Mouse (Mus musculus) CD4-positive, CD25-positive, alpha-beta regulatory T cell, adult 2 months (primary cell): ENCODE results near the gene Lyrm2.

ENCODE experiments used
- DNase-seq: peaks from one replicate; pipeline ENCODE4 v3.0.0-alpha.2; 2012; ENCODE audit warnings: low read depth, low spot score

Lyrm2 gene

DNA sequence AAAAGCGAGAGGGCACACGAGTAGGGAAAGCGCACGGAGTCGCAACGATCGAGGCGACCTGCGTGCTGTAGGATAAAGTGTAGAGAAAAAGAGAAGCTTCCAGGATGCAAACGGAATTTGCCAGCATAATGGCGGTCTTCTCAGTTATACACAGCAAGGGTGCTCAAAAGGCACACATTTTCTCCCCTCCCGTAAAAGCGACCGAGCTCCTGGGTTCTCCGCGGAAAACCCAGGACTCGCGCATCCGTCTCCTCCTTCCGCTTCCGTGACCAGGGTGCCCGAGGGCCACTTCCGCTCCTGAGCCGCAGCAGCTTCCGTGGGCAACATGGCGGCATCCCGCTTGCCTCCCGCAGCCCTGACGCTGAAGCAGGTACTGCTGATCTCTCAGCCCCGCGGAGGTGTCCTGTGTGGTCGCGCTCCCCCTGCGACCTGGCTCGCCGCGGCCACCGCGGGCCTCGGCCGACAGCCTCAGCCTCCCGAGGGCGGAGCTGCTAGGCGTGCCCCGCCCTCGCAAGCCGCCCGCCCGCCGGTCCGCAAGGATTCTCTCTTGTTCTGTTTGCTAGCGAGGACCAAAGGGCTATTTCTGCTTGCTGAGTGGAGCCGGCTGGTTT lies at the start of gene Lyrm2:
Gene Lyrm2 (plus strand): TSS at position 288 of the 611 bp plus-strand sequence.
- DNase-seq: peak; percentile 89

DNA sequence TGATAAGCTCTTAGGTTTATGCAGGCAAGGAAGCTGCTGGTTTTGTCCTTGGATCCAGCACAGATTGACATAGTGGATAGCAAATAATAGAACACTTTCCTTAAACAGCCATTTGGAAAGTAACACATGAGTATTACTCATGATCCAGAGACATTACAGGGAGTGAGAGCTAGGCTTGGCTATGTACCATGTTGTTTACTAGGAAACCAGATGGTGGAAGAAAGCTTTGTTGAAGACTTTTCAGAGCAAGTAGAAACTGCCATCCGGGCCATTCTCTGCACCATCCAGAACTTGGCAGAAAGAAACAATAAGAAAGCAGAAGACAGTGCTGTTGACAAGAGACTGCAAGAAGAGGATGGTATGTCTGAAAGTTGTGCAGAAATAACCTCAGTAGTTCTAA lies 49.3 kb upstream of the Lyrm2 start:
- no peak for DNase-seq

DNA sequence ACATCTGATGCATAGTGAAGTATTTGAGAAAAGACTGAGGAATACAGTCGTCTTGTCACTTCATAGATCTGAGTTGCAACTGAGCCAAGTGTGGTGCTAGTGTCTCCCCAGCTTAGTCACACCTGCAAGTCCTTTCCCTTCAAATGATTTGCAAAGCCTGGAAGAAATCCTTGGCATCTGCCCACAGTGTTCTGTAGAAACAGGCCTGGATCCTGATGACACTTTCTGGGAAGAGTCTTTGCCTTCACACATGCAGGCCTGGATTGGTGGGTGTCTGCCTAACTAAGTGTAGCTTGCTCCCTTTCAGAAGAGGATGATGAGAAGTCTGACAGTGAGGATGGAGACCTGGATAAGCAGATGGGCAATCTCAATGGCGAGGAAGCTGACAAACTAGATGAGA lies 42.6 kb upstream of the Lyrm2 start:
- DNase-seq: no peak

DNA sequence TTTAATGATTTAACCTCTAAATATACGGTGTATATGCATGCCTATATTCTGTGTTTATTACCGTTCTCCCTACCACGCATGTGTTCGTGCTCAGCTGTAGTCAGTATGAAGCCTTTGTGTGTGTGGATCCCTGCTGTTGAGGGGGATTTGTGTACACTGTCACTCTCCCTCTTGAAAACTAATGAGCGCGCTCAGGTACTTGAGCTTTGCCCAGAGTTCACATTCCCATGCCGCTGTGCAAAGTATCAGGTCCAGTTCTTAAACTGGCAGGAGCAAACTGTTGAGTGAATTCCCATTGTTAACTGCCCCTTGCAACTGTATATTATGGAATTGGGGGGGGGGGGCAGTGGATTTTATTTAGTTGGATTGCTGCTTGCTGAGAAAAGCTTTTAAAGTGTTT lies 32.6 kb upstream of the Lyrm2 start:
- DNase-seq: no peak

DNA sequence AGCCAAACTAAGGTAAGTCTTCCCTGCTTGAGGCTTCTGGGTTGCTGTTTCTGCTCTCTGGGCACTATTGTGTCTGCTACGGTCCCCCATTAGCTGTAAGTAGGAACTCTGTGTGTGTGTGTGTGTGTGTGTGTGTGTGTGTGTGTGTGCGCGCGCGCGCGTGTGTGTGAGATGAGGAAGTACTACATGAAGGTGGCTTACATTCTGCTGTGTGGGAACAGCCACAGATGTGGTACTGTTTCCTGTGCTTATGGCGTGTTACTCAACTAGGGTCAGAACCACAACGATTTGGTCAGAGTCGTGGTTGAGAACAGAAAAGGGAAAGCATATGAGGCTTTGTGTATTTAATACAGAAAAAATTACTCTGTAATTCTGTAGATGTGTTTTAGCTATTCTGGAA lies 32.0 kb upstream of the Lyrm2 start:
- DNase-seq: peak; percentile 60

DNA sequence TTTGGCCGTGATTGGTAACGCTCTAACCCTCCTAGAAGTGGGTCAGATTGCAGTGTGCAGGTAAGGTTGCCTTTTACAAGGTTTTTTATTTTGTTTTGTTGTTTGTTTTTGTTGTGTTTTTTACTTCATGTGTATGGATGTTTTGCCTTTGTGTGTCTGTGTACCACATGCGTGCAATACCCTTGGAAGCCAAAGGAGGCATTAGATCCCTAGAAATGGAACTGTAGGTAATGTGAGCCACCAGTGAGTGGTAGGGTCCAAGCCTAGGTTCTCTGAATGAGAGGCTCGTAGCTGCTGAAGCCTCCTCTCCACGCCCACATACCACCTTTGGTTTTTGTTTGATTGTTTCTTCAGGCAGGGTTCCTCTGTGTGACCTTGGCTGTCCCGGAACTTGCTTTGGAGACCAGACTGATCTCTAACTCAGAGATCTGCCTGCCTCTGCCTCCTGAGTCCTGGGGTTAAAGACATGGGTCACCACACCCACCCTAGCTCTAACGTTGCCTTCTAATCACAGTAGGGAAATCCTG lies 29.7 kb upstream of the Lyrm2 start:
- DNase-seq: no peak

DNA sequence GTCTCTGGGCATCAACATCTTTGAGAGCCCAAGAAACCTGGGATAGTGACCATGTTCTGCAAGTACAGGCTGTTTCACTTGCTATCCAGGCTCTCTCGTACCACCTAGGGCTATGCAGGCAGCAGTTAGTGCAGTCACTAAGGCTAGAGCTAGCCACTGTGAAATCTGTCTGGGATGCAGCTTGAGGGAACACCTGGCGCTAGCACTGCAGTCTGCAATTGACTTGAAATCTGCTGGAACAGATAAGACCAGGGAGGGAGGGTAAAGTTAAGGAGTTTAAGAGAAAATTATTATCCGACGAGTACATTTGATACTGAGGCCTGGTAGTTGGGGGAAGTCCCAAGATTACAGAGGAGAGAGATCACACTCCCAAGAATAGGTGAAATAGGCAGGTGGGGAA lies 20.1 kb upstream of the Lyrm2 start:
- DNase-seq: no peak

DNA sequence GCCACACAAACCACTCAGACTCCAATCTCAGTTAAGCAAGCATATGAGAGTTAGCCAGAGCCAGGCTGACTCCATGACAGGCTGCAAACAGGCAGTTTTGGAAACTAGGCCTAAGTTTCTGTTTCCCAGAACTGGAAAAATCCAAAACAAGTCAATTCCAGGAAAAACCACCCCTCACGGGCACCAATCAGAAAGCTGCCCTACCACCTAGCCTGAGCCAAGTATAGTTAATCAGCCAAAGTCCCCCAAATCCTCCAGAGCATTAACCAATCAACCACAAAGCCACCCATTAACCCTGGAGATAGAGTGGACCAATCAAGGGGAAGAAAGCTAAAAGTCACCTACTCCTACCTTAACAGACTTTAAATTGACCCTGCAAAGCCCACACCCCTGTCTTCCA lies 12.9 kb upstream of the Lyrm2 start:
- no peak for DNase-seq

DNA sequence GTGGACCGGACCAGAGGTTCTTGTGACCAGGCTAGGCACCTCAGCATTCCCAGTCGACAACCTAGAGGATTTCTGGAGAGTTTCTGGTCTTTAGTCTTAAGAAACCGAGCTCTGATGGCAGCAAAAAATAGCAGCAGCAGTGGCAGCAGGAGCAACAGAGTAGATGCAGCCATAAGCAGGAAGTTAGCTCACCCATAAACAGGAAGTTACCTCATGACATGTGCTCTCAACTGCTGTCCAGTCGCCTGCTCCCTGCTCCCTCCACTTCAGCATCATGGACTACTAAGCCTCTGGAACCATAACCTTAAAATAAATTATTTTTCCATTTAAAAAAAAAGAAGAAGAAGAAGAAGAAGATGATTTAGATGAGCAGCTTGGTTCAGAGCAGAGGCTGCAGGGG lies 11.0 kb upstream of the Lyrm2 start:
- DNase-seq: no peak

DNA sequence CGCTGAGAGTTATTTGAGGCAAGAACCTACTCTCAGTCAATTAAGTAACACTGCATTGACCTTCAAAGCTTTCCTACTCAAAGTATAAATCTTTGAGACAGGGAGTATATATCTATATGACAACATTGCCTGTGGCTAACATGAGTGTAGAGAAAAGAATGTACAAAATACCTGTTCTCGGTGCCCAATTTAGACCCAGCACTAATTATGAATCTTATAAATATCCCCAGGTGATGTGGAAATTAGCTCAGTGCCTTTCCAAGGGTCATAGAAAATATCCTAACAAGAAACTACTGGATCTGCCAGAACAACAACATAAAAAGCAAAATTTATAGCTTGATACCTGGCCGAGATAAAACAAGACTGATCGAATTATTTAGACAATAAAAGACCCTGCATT lies 1.1 kb upstream of the Lyrm2 start:
- no peak for DNase-seq

DNA sequence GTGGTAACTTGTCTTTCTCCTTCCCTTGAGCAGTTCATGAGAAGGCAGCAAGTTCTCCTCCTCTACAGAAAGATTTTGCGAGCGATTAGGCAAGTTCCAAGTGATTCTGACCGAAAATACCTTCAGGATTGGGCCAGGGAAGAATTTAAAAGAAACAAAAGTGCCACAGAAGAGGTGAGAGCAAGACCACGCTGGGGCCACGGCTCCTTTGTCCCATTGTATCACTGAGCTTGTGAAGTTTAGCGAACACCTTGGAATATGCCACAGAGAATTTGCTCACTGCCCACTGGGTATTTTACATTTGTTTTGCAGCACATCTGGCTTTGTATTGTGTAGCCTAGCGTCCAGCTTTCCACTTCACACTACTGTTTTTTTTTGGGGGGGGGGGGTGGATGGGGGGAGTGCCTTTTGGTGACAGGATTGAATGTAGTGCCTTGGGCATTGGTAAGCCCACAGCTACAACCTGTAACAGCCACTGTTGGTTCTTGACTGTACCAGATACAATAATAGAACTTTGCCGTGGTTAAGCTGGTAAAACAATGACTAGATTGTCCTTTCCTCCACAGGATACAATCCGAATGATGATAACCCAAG lies 621 bp downstream of the Lyrm2 start:
- peak; percentile 9 for DNase-seq

DNA sequence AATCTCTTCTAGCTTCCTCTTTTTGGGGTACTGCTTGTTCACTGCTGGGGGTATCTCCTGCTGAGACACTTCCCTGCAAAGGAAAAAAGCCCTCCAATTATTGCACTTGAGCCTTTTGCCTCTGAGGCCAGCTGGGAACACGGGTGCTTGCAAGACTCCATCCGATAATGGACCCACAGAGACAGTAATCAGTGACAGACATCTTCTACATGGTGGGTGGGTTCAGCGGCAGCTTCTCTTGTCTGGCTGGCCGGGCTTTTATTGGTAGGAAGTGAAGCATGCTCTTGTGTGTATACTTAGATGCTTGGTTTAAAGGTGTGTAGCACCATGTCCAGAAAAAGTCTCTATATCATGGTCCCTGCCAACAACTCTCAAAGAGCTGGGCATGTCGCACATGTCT lies 17.4 kb downstream of the Lyrm2 start:
- no peak for DNase-seq

DNA sequence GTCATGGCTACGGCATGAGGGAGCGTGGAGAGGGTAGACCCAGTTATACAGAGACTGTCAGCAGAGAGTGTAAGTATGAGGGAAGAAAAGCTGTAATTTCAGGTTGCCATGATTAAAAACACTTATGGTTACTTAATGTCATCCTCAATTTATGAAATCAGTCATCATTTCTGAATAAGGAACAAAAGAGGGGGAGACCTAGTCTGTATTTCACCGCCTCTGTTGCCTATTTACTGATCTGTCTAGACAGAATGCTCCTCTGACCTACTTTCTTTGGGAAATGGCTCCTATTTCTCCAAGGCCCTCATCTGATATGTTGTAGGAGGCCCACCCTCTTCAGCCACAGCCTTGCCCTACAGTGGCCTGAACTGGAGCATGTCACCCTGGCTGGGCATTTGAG lies 20.6 kb downstream of the Lyrm2 start:
- no peak for DNase-seq

DNA sequence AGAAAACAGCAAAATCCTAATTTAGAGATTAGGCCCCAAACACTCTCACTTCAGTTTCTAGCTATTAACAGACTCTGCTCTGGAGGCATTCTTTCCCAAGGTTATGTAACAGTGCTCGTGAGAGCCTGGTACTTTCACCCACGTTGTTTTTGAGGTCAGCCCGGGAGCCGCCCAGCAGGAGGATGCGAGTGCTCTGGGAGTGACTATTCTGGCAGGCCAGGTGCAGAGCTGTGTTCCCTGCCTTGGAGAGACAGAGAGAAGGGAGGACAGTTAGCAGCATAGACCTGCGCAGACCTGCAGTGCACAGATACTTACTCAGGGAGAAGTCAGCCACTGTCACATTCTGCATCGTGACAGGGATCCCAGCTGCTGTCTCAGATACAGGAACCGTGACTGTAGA lies 24.2 kb downstream of the Lyrm2 start:
- DNase-seq: no peak

DNA sequence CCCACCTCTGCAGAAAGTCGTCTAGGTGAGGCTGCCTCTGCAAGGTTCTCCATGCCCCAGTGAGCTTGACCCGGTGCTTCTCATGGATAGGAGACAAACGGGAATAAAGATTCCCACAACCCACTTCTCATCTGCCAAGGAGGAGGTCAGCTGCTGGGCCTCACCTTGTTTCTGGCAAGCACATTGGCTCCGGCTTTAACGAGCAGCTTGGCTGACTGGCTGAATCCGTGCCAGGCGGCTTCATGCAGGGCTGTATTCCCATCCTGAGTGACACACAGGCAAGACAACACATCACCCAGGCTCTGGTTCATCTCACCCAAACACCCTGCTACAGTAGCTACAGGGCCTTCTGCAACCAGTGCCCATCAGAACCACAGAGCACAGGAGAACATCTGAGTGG lies 26.9 kb downstream of the Lyrm2 start:
- DNase-seq: no peak

DNA sequence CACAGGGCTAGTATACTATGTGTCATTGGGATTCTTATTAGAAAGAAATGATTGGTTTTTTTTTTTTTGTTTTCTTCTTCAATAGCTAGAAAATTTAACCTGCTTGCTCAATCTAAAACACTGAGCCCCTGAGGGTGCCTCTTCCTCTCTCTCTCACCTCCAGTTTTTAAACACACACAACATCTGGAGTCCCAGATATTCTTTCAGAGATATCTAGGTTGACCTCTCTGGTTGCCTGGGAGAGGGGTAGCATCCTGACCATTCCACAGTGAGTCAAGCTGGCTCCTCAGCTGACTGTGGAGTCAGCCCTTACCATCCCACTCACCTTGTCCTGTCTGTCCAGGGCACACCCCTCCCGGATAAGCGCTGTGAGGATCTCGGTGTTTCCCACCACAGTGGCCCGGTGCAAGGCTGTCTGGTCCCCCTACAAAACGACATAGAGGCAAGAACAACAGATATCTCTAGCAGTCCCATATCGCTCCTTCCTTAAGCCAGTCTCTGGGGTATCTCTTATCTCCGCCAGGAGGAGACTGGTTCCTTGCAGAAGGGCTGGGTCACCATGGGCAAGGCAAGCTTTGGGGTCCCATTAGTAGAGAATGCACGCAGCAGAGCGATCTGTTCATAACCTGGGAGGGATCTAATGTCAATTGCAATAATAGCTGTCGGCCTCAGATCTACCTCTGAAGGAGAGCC lies 28.5 kb downstream of the Lyrm2 start:
- DNase-seq: no peak

DNA sequence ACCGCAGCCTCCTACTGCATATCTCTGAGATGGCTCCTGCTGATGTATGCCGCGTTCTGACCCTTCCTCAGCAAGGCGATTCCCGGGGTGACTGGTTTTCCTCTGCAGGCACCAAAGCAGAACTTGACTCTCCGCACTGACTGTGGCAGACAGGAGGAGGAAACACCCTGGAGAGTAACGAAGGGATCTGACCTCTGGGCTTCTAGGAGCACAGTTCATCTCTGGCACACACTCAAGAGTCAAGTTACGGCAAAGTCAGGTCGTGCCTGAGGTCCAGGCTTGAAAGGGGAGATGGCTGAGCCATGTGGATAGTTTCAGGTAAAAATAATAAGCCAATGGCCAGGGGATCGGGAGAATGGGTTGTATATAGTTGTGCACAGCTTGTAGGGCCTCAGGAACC lies 29.3 kb downstream of the Lyrm2 start:
- no peak for DNase-seq

DNA sequence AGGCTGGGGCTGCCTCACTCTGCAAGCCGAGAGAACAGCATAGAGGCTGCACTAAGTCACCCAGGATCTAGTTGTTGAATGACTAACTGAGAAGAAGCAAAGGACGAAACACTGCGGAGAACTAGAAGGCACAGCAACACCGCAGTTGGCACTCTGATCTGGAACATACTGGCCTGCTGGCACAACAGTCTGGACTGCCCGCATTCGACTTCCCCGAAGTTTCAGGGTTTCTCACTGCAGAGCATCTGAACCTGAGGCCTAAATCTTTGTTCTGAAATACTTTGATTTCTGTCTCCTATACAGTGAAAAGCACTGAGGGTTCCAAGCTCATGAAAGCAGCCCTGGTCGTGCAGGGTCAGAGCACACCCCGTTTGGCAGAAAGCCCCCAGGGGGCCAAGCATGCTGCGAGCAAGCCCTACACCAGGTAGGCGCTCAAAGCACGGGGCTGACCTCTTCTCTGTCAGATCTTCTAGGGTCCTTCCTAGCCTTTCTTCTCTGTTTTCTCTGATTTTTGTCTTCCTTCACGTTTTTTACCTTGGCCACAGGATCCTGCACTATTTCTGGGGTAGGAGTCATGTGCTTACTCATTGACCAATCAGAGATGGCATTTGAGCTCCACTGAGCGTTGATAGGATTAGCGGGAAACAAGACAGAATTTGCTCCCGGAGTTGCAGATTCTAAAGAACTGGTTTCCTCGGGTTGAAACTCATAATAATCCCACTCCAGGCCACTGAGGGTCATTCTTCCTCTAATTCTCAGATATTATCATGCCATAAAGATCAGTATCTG lies 33.6 kb downstream of the Lyrm2 start:
- no peak for DNase-seq

DNA sequence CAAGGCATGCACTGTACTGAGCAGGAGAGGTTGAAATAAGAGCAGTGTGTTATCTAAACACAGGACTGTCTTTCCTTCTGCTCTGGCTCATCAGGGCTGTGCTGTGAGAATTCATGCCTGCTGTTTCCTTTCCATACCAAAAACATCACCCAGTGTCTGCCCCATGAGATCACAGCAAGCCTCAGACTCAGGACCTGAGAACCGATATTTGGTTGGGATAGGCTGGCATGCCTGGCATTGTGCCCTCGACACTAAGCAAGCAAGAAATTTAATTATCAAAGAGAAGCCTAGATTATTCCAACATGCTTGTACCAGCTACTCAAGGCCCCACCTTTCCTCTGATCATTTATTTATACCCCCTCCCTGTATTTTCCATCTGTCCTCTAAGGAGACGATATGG lies 34.5 kb downstream of the Lyrm2 start:
- no peak for DNase-seq

DNA sequence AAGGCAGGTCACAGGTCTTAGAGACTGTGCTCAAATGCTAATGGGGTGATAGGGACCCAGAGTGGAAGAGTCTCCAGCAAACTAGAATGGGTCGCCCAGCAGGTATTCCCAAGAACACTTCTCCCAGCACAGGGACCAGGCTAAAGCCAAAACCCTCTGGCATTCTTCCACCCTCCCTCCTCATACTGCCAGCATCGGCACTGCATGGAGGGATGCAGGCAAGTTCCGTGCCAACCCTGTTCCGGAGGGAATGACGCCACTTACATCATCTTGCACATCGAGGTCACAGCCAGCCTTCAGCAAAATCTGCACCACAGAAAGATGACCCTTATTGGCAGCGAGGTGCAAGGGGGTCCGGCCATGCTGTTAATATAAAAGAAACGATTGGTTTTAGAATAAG lies 36.0 kb downstream of the Lyrm2 start:
- no peak for DNase-seq

DNA sequence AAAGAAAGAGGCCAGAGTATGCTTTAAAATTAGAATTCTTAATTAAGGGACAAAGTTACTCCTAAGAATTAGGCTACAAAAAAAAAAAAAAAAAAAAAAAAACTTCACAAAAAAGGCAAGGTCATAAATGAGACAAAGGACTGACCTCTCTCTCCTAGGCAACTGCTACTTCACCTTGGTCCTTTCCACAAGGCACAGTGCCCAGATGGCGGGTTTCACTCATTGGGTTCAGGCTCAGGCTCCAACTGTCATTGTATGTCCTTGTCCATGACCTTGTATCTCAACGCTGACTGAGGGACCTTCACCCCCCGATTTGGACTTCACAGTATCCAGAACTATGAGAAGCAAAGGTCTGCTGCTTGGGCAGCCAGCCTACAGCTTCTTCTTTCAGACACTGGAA lies 38.3 kb downstream of the Lyrm2 start:
- DNase-seq: no peak
